Mouse (Mus musculus): Measurements from ENCODE around the gene Bloc1s5. TPM values are rescaled to one million over a fixed set of nuclear protein-coding genes. Genes with fewer than 3 reads are reported as not detected.

Bloc1s5 gene
- total and polyA plus RNA-seq, 2 experiments from 2014 or later, result 10.3 to 22.9 TPM

DNA sequence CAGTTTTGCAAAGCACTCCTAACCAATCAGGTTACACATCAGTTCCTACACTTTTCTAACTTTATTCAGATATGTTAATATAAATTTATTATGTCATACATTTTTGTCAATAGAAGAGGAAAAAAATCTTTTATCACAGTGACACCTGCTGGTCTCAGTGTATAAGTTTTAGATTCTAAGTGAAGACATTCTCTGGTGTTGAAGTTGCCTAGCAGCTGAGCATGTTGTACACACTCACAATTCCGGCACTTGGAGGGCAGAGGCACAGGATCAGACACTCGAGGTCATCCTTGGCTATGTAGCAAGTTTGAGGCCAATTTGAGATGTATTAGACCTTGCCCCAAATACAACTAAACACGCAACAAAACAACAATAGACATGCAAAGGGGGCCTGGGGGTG lies 37.8 kb downstream of the Bloc1s5 start:
- ATAC-seq (peak; percentile 34; the same call in 1 of the 2 replicates), DNase-seq (peak; percentile 65)
- Histone ChIP-seq H3K4me1 (ENCODE audit: insufficient read depth) (no peaks in the 10 kb centered on the region), H3K9ac (no peak overlapping the region), H3K36me3 (ENCODE audit: insufficient read depth) (peaks cover 7% of the 10 kb centered on the region; the same call in 1 of the 2 replicates), H3K9me3 (ENCODE audit: low read length) (no peaks in the 10 kb centered on the region), H3K4me3 (ENCODE audit: low read depth, low read length) (no peak overlapping the region), H3K27ac (ENCODE audit: low read depth, low read length) (no peak overlapping the region), H3K27me3 (ENCODE audit: insufficient read depth, low read length) (no peaks in the 10 kb centered on the region), H3K4me2 (ENCODE audit: low read depth) (no peak overlapping the region)
- 57% methylated on average over 3 of the region's 3 CpGs for WGBS
- TF ChIP-seq CTCF (IDR thresholded peaks at IDR 0.05; ENCODE audit: low read depth), result peak; percentile 60

DNA sequence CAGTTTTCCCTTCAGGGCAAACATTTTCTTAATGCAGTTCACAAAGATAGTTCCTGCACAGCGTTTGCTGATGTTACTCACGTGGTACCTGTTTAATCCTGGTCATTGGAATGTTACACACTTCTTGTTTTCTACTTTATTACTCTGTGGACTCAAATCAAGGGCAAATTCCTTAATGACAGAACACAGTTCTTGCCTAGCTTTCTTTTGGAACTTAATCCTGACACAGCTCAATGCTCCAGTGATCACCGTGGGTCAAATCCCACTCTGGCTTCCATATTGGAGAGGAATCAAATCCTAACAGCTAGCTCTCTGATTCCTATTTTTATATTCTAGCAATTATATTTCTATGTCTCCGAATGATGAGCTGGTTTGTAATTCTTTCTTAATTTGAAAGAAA lies 38.4 kb downstream of the Bloc1s5 start:
- DNase-seq, result no peak
- H3K36me3 ChIP-seq (ENCODE audit: insufficient read depth), result peaks cover 7% of the 10 kb centered on the region; the same call in 1 of the 2 replicates
- no peaks in the 10 kb centered on the region for H3K27me3 ChIP-seq (ENCODE audit: insufficient read depth, low read length)
- no peak overlapping the region for H3K4me2 ChIP-seq (ENCODE audit: low read depth)
- H3K4me1 ChIP-seq (ENCODE audit: insufficient read depth), result no peaks in the 10 kb centered on the region
- WGBS, result 74% methylated on average over 4 of the region's 4 CpGs
- ATAC-seq, result no peak
- H3K9ac ChIP-seq, result no peak overlapping the region
- no peak for TF ChIP-seq CTCF (IDR thresholded peaks at IDR 0.05; ENCODE audit: low read depth)
- H3K9me3 ChIP-seq (ENCODE audit: low read length), result no peaks in the 10 kb centered on the region
- H3K27ac ChIP-seq (ENCODE audit: low read depth, low read length), result no peak overlapping the region
- H3K4me3 ChIP-seq (ENCODE audit: low read depth, low read length), result no peak overlapping the region

DNA sequence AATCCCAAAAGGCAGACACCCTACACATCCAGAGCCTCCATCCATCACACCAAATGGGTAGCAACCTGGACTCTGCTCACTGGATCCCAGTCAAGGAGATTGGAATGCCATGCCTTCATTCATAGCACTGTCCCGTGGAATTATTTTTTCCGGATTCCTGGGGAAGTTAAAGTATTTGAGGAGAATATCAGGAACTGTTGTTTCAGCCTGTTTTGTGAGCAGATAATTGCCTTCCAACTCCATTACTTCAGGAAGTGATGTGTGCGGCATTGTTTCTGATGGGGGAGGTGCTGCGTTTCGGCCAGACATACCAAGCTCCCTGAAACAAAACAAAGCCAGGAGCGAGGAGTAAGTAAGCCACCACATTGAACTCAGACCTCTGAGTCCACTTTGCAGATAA lies 41.8 kb downstream of the Bloc1s5 start:
- no peak for TF ChIP-seq CTCF (IDR thresholded peaks at IDR 0.05; ENCODE audit: low read depth)
- Histone ChIP-seq H3K4me3 (ENCODE audit: low read depth, low read length) (no peak overlapping the region), H3K4me1 (ENCODE audit: insufficient read depth) (no peaks in the 10 kb centered on the region), H3K36me3 (ENCODE audit: insufficient read depth) (no peaks in the 10 kb centered on the region), H3K9me3 (ENCODE audit: low read length) (no peaks in the 10 kb centered on the region), H3K27me3 (ENCODE audit: insufficient read depth, low read length) (no peaks in the 10 kb centered on the region), H3K9ac (no peak overlapping the region), H3K27ac (ENCODE audit: low read depth, low read length) (no peak overlapping the region), H3K4me2 (ENCODE audit: low read depth) (no peak overlapping the region)
- no peak for ATAC-seq
- 49% methylated on average over 6 of the region's 6 CpGs for WGBS
- DNase-seq, result no peak

DNA sequence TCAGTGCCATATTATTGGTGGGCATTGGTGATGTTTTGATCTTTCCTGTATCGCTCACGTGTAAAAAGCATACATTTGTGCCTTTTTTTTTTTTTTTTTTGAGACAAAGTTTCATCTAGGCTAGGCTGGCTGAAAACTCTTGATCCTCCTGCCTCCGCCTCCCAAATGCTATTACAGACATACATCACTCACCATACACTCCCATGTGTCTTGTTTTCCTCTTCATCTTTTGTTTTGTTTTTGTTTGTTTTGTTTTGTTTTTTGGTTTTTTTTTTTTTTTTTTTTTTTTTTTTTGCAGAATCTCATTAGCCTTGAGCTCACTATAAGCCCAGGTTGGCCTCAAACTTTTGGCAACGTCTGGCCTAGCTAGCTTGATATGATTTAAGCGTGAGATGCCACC lies 47.6 kb downstream of the Bloc1s5 start:
- WGBS, result 92% methylated on average over 5 of the region's 5 CpGs
- Histone ChIP-seq H3K4me2 (ENCODE audit: low read depth) (no peak overlapping the region), H3K4me1 (ENCODE audit: insufficient read depth) (no peaks in the 10 kb centered on the region), H3K4me3 (ENCODE audit: low read depth, low read length) (no peak overlapping the region), H3K27me3 (ENCODE audit: insufficient read depth, low read length) (no peaks in the 10 kb centered on the region), H3K9me3 (ENCODE audit: low read length) (no peaks in the 10 kb centered on the region), H3K36me3 (ENCODE audit: insufficient read depth) (no peaks in the 10 kb centered on the region), H3K9ac (no peak overlapping the region), H3K27ac (ENCODE audit: low read depth, low read length) (no peak overlapping the region)
- no peak for DNase-seq
- no peak for ATAC-seq
- no peak for TF ChIP-seq CTCF (IDR thresholded peaks at IDR 0.05; ENCODE audit: low read depth)

DNA sequence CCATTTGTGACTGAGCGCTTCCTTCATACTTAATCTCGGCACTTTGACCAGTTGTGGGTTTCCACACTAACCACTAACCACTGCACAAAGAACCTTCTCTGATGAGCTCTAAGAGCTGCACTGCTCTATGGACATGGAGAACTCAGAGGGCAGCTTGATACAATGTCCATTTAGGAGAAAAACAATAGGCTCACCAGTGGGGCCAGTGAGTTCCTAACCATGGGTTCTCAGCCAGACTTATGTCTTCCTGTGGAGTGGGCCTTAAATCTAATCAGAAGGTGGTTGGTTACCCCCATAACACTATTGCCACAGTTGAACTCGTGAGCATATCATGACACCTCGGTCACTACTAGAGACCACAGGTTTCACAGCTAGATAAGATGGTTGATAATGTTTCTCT lies 48.5 kb downstream of the Bloc1s5 start:
- Histone ChIP-seq H3K27me3 (ENCODE audit: insufficient read depth, low read length) (no peaks in the 10 kb centered on the region), H3K27ac (ENCODE audit: low read depth, low read length) (no peak overlapping the region), H3K36me3 (ENCODE audit: insufficient read depth) (no peaks in the 10 kb centered on the region), H3K4me3 (ENCODE audit: low read depth, low read length) (no peak overlapping the region), H3K4me1 (ENCODE audit: insufficient read depth) (no peaks in the 10 kb centered on the region), H3K9me3 (ENCODE audit: low read length) (no peaks in the 10 kb centered on the region), H3K9ac (no peak overlapping the region), H3K4me2 (ENCODE audit: low read depth) (no peak overlapping the region)
- 96% methylated on average over 4 of the region's 4 CpGs for WGBS
- ATAC-seq, result no peak
- no peak for DNase-seq
- no peak for TF ChIP-seq CTCF (IDR thresholded peaks at IDR 0.05; ENCODE audit: low read depth)

DNA sequence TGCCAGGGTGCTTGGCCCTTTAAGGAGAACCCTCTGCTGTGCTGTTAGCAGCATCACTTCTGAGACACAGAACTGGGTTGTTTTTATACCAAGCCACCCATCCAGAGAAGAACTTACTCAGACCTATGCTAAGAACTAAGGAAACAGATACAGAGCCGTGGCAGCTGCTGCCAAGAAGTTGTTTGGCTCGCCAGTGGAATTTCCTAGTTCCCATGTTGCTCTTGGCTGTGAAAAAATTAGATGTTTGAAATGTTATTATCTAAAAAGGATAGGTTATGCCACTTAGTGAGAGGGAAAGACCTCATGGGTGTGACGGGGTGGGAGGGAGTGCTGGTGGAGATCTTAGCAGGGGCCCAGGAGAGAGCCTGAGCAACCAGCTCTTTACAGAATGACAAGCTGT lies 52.1 kb downstream of the Bloc1s5 start:
- Histone ChIP-seq H3K27me3 (ENCODE audit: insufficient read depth, low read length) (no peaks in the 10 kb centered on the region), H3K4me1 (ENCODE audit: insufficient read depth) (no peaks in the 10 kb centered on the region), H3K36me3 (ENCODE audit: insufficient read depth) (no peaks in the 10 kb centered on the region), H3K4me2 (ENCODE audit: low read depth) (no peak overlapping the region), H3K4me3 (ENCODE audit: low read depth, low read length) (no peak overlapping the region), H3K9ac (no peak overlapping the region), H3K9me3 (ENCODE audit: low read length) (no peaks in the 10 kb centered on the region), H3K27ac (ENCODE audit: low read depth, low read length) (no peak overlapping the region)
- 64% methylated on average over 3 of the region's 3 CpGs for WGBS
- no peak for DNase-seq
- ATAC-seq, result no peak
- TF ChIP-seq CTCF (IDR thresholded peaks at IDR 0.05; ENCODE audit: low read depth), result no peak

DNA sequence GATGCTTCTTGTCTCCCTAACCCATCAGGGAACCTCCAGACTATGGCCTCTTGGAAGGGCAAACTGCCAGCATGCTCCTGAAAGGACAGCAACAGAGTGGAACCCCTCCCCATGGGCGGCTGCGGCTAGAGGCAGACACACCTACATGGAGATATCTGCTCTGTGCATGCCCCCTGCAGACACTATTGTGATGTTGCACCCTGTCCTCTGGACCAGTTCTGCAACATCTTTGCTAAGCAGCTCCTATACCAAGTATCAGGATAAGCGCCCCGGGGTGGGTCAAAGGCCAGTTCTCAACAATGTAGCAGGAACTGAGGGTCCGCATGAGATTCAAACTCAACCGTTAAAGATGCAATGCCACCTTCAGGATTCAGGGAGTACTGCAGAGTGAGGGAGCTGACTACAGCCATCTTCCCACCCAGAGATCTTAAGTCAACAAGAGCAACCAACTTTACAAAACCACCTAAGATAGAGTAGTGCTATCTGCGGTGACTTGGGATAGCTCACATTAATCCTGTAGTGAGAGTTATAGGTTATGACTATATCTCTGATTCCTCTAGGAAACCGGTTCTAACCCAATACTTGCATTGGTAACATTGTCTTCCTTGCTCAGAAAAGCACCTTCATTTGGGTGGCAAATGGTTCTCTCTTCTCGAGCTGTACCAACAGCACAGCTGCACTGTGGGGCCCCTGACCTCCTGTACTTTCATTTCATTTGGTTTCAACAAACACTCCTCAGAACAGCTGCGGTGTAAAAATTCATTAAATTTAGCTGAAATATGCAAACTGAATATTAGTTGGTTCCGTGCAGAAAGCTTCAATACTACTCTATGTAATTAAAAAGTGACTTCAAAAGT lies 54.1 kb downstream of the Bloc1s5 start:
- Histone ChIP-seq H3K36me3 (ENCODE audit: insufficient read depth) (no peaks in the 10 kb centered on the region), H3K9ac (no peak overlapping the region), H3K4me3 (ENCODE audit: low read depth, low read length) (no peak overlapping the region), H3K4me1 (ENCODE audit: insufficient read depth) (no peaks in the 10 kb centered on the region), H3K4me2 (ENCODE audit: low read depth) (no peak overlapping the region), H3K27me3 (ENCODE audit: insufficient read depth, low read length) (no peaks in the 10 kb centered on the region), H3K9me3 (ENCODE audit: low read length) (no peaks in the 10 kb centered on the region), H3K27ac (ENCODE audit: low read depth, low read length) (no peak overlapping the region)
- WGBS, result 76% methylated on average over 11 of the region's 11 CpGs
- ATAC-seq (no peak), DNase-seq (peak; percentile 7)
- TF ChIP-seq CTCF (IDR thresholded peaks at IDR 0.05; ENCODE audit: low read depth), result peak; percentile 43
